Mouse (Mus musculus) urinary bladder, postnatal 25 days (tissue): ENCODE results near the gene Gm11077.

Experiments
- DNase-seq: peaks from one replicate; pipeline ENCODE4 v3.0.0; 2022; ENCODE audit warnings: low spot score

The Gm11077 gene

DNA sequence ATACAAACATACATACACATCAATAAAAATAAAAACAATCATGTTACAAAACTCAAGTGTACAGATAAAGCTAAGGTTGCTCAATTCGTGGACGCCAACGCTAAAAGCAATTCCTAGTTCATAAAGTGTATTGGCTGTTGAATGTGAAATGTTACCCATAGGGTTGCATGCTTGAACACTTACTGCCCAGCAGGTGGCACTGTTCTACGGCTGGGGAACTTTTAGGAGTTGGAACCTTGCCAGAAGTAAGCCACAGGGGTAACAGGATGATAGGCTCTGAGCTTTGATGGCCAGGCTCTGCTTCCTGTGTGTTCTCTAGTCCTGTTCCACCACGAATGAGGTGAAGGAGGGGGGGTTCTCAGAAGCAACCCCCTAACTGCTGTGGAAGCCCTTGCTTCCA, at the start of gene Gm11077:
Gene Gm11077 (plus strand): TSS at position 13 of the 400 bp plus-strand sequence.
- no peak for DNase-seq

DNA sequence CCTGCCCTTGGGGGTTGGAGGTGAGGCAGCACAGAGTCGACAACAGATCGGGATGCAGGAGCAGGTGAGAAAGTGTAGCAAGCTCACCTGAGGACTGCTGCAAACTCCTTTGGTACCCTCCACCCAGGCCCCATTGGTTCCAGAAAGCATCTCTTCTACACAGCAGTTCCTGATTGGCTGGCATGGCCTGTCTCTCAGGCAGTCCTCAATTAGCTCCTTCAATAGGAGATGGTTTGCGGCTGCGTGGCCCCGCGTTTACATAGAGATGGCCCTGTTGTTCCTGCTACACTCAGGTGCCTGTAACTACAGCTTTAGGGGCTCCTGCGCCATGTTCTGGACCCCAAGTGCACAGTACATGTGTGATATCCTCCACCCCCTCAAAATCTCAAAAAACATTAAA, 48.4 kb upstream of the Gm11077 start:
- DNase-seq, result no peak

DNA sequence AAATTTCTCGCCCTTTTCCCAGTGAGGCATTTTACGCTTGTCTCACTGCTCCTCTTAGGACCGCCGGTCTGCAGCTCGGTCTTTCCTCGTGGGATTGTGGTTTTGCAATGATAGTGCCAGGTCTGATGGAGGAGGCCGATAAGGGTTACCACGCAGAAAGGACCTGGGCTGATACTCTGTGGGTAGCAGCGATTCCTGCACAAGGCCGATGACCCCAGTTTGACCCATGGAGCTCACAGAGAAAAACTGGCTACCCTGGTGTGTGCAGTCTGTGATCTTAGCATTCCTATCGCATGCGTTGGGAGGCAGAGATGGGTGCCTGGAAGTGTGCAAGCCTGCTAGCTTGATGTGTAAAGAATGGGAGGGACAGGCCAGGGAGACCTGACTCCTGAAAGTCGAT, 46.3 kb upstream of the Gm11077 start:
- DNase-seq, result no peak

DNA sequence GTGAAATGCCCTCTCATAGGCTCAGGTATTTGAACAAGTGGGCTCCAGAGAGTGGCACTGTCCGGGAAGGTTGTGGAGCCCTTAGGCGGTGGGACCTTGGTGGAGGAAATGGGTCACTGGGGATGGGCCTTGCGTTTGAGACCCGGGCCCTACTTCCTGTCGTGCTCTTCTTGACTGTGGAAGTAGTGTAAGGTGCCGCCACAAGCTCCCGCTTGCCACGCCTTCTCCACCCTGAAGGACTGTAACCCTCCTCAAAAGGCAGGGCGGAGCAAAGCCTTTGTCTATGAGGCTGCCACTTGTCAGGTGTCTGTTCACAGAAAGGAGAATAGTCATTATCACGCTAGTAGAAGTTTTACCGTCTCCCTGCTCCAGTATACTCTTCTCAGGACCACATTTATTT, 44.7 kb upstream of the Gm11077 start:
- no peak for DNase-seq

DNA sequence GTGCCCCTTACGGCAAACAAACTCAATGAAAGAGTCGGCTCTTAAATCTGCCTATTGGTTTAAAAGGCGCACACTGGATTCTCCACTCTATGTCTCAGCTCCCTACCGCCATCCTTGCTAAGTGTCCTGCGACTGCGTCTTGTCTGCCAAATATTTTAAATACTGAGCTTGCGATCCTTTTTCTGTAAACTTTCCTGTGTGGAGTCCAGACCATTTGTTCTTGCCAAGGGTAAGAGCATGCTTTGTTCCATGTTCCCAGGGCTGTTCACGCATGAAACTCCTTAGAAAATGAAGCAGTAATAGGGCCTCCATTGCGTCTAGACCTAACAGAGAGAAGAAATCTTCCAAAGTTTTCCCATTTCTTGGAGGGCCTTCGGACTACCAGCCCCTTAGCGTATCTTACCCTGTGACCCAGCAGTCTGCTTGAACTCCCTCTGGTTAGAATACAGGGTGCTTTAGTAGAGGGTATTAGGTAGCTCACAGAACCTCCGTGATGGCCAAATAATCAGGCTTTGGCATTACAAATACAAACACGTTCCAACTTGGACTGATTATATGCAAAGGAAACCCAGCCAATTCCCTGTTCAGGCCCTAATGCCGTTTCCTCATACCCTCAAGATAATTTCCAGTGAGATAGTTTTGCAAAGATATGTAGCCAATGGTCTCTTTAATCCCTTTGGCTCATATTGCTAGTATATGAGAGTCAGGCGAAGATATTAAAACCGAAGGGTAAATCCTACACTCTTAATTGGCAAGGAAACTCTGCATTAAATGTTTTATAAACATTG, 39.3 kb upstream of the Gm11077 start:
- DNase-seq, result no peak

DNA sequence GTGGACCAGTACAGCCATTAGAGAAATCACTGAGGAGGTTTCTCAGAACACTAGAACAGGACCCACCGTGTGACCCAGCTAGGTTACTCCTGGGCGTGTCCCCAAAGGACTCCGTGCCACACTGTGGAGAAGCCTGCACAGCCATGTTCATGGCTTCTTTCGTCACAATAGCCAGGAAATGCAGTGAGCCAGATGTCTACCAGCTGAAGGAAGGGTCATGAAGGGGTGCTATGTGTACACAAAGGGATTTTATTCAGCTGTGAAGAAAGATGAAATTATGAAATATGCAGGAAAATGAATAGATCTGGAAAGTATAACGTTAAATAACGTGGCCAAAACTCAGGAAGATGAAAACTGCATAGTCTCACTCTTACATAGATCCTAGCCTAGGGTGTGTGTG, 36.9 kb upstream of the Gm11077 start:
- no peak for DNase-seq

DNA sequence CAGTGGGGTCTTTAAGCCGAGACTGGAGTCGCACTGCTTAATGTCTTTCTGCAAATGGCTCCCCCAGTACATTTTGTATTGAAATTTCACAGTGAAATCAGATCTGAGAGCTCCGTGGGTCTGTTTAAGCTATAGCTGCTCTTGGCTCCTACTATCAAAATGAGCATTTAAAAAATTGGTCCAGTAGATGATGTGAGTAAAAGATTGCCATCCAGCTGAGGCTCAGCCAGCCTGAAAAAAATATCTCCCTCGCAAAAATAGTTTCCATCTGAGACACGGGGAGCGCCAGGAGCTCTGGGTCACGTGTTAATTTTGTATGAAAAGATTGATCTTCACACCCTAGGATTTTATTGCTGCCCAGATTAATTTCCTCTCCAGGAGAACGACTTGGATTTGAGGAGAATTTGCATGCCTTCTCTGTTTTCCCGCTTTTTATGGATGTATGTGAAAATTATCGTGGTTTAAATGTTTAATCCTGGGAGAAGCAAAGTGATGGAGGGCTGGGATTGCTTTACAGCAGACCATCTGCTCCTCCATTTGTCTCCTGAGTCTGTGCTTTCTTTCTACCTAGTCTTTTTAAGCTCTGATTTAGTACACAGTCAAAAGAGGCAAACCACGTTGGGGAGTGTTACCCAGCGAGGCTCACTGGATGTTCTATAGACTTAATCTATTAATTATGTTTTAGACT, 32.7 kb upstream of the Gm11077 start:
- no peak for DNase-seq

DNA sequence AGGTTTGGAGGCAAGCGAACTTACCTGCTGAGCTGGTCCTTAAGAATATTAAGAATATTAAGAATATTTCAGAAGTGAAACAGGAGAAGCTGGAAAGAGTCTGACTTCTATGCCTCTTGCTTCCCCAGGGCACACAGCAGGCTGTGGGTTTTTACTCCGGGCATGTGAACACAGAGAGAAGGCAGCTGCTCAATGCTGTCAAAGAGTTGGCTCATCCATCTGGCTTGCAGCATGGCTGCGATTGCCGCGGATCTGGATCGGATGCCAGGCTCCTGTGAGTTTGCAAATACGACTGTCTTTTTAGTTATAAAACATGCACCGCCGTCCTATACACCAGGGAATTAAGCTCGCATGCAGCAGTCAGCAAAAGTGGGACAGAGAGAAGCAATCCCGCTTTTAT, 31.1 kb upstream of the Gm11077 start:
- DNase-seq, result no peak

DNA sequence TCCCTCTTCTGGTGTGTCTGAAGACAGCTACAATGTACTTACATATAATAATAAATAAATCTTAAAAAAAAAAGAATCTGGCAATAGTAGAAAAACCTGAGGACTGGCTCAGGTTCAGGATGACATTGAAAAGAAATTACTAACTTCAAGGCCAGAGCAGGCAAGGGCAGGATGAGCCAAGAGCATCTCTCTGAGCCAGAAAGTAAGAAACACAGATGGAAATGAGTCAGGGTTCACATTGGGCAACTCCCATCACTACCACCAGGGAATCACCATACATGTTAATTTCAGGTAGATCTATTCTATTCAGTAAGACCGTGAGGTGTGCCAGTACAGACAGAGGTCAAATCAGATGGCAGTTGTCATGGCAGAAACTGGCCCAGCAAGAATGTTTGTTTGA, 30.5 kb upstream of the Gm11077 start:
- DNase-seq, result no peak

DNA sequence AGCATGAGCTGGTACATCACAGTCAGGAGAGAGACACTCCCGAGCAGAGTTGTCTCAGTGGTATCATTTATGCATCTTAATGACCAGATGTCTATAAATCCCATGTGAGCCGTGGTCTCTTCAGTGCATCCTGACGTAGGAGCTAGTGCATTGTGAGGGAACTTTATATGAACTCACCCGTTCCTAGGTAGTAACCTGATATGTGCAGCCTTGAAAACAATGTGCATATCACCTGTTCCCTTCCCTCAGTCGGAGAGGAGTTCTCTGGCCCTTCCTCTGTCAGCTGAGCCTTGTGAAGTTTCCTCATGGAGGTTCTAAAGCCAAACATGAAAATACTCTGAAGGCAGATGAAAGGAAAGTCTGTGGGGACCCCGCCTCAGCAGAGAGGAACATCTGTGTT, 27.8 kb upstream of the Gm11077 start:
- no peak for DNase-seq

DNA sequence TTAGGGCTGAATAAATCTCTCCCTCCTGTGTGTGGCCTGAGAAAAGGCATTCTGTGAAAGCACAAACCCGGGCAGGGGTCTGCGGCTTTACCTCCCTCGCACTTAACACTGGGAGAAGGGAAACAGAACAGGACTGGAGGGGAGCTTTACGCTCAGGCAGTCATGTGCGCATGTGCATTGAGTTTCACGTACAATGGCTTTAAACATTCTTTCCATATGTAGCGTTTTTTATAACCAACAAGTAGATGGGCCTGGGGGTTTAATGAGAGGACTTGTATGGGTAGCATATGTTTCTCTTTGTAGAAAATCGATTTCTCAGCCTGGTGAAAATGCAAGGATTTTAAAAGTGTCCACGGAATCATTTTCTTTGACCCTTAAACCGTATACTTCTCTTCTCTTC, 24.0 kb upstream of the Gm11077 start:
- no peak for DNase-seq

DNA sequence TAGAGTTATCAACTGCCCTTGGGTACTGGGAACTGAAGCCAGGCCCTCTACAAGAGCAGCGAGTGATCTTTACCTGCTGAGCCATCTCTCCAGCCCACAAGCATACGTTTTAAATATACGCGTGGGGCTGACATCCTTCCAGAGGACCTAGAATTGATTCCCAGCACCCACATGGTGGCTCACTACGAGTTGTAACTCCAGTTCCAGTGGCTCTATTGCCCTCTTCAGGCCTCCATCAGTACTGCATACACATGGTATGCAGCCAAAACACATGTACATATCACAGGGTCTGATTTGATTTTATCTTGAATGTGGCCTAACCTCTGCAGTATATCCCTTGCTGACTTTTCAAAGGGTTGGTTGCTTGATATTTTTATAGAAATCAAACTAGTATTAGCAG, 23.0 kb upstream of the Gm11077 start:
- DNase-seq, result no peak

DNA sequence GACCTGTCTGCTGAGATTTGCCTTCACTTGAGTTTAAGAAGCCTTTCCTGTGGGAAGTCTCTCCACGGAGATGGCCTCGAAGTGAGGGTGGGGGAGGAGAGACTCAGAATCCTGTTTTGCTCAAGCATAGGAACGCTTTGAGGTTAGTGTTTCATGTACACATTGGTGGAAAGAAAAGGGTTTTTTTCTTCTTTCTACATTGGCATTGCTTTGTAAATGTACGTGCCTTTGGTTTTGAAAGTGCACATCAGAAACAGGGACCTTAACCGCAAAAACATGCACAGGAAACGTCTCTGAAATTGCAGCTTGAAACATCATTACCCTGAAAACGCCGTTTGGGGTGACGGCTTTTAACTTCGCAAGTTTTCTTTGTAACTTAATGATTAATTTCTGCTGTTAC, 21.0 kb upstream of the Gm11077 start:
- DNase-seq, result no peak

DNA sequence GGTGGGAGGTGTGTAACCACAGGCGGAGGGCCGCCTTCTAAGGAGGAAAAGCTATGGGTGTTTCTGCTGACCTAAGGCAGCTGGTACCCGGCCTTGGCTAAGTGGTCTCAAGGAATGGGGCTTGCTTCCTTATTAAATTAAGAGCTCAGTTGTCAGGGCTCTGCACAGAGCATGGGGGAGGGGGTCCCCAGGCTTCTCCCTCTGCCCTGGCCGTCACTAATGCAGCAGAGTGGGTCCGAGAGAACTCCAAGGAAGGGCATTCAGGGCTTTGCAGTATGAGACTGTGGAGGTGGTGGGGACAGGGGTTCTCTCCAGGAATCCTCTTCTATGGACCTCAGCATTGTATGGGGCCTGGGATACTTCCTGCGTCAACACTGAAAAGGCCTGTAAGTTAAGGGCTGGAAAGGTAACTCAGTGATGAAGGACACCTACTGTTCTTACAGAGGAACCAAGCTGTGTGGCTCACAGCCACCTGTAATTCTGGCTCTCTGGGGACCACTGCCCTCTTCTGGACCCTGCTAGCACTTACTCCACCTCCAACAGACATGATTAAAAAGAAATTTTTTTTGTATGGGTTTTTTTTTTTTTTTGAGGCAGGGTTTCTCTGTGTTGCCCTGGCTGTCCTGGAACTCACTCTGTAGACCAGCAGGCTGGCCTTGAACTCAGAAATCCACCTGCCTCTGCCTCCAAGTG, 19.5 kb upstream of the Gm11077 start:
- DNase-seq, result no peak

DNA sequence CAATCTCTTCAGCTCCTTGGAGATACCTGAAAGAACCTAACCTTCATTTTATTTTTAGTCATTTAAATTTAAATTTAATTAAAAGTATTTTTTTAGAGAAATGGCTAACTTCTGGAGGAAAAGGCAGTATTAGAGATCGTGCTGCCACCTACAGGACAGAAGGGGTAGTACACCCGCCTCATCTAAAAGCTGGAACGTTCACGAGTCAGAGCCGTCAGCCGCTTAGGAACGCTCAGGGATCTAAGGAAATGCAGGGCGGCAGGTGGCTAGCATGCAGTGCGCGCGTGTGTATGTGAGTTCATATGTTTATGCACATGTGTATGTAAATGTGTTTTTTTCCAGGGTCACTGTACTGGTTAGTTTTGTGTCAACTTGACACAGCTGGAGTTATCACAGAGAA, 16.3 kb upstream of the Gm11077 start:
- DNase-seq, result peak; percentile 63

DNA sequence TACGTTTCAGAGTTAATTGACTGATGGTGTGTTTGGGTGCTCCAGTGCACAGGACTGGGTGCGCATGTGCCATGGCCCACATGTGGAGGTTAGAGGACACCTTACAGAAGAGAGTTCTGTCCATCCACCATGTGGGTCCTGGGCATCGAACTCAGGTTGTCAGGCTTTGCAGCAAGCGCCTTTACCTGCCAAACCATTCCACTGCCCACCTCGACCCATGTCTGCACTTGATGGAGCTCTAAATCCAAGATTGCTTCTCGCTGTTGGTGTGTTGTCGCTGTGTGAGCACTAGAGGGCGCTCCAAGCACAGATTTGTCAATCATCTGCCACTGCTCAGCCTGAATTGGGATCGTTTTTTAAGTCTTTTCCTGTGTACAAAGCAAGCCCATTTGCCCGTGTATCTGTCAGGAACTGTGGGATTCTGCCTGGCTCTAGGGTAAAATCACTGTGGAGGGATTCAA, 14.1 kb upstream of the Gm11077 start:
- DNase-seq, result peak; percentile 71

DNA sequence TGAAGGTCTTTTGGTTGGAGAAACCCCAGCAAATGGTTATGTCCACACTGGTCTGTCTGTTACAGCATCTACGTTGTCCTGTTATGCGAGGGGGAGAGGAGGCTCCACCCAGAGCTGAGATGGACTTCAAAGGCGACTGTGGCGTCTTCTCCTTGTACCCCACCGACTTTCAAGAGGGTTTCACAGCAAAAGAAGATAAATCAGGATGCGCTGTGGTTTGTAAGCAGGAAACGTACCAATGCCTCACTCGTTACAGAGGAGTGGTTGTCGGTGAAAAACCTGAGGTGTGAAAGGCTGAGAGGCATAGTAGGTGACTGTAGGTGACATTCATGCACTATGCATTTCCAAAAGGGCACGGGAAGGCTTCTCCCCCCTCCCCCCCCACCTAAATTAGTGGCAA, 7.0 kb upstream of the Gm11077 start:
- DNase-seq, result no peak

DNA sequence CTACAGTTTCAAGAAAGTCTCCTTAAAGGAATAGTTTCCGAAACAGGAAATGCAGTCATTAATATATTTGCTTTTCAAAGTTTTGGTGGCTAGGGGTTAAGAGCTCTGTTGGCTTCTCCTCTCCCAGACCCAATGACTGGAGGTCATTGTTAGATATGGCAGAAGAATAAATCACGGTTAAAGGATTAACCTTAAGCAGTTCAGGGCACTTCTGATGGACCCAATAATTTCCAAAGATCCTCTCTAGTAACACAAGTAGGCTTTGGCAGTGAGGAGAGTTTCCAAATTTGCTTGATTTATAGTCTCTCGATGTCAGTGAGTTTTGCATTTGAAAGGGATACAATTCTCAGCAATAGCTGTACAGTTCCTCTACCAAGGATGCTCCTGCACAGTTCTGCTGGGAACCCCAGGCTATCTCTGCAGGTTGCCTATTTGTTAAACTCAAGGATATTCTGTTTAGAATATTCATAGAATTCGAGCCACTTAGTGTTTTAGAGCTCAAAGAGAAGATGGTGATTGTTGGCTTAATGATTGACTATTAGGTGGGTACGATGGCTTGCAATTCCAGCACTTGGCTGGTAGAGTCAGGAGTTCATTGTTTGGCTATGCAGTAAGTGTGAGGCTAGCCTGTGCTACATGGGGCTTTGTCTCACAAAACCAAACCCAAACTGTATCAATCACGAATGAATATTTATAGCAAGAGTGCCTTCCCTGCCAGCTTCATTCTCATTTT, 1.8 kb downstream of the Gm11077 start:
- no peak for DNase-seq

DNA sequence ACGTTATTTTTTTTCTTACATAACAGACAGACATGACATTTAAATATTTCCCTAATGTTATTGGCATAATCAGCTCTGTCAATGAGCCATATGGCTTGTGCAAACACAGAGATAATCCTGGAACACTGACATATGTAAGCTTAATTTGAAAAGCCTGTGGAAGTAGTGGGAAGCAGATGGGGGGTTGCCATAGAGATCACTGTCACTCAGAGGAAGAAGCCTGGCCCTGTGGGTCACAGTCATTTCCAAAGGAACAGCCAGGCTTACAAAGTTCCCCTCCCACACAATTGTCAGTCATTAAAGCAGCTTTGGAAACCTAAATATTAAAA, 2.3 kb downstream of the Gm11077 start:
- DNase-seq, result no peak

DNA sequence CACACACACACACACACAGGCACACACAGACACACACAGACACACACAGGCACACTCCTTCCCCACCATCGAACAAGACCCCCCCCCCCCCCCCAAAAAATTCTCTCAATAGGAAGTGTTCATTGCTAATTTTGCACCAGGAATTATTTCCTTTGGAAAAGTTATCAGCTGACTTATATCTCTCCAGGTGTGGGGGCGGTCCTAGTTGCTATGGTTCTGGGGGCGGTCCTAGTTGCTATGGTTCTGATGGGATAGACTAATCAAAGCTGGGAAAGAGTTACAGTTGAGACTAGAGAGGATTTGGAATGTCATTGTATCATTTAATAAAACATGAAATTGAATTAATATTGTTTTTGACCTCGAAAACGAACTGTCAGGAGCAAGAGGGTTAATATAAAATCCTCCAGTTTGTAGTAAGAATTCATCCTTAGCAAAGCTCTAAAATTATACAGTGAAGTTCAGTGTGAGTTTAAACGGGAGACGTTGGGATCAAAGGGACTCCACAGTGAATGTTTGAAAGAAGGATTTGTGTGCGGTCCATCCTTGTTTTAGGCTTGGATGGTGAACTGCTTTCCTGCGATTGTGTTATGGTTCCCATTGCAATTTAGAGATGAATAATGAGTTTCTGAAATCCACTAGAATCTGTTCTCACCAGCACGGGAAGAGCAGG, 4.0 kb downstream of the Gm11077 start:
- DNase-seq, result no peak

DNA sequence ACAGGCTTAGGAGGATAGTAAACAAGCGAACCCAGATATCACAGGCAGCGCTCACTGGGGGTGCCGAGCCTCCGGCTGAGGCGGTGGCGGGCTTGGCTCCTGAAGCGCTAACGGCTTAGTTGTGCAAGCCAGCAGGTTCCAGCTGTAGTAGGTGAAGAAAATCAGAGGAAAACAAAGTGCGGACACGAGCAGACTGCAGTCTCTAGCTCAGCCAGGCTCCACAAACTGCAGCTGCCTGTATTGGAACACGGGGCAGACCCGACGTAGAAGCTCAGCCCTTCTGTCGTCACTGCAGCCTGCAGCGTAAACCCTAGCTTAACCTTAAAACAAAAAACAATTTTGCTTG, 4.5 kb downstream of the Gm11077 start:
- no peak for DNase-seq

DNA sequence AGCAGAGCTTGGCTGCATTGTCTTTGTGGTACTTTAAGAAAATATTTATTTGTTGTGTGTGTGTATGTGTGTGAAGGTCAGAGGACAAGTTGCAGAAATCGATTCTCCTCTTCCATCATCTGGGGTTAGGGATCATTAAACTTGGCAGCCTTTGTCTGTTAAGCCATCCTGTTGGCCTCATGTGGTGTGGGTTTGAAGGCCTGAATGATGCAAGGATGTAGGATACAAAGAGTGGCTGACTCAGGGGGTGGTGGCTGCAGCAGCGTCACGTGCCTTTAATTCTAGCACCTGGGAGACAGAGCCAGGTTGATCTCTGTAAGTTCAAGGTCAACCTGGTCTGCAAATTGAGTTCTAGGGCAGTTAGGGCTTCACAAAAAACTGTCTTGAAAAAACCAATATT, 16.5 kb downstream of the Gm11077 start:
- DNase-seq, result no peak
